Mouse (Mus musculus) cerebellum, adult 2 months (tissue): ENCODE measurements around the gene Tatdn3.

Experiments used
- CTCF ChIP-seq: fragments of 200-500 bp; IDR thresholded peaks from 2 replicates; pipeline ENCODE4 v1.5.1; 2011; ENCODE audit warnings: low read depth, mild to moderate bottlenecking, control low read depth, low read length, moderate library complexity, borderline replicate concordance; ENCODE audit not compliant: insufficient read depth
- POLR2A ChIP-seq: fragments of 200-500 bp; IDR thresholded peaks from 2 replicates; pipeline ENCODE4 v1.6.1; 2011; ENCODE audit warnings: low read length, control low read depth, borderline replicate concordance; ENCODE audit not compliant: insufficient read depth

- TF ChIP-seq POLR2A (no peak), CTCF (no peak)
Observed at GRCm38 (mm10) chr1:191073001-191073400, 10.3 kb upstream of the Tatdn3 start.
